Mouse (Mus musculus) intestine, postnatal 0 days (tissue): ENCODE data around the gene Cnpy1. TPM values are rescaled to one million over a fixed set of nuclear protein-coding genes. Genes with fewer than 3 reads are reported as not detected.

ENCODE experiments used
- ATAC-seq: fragments of 200-750 bp; cut with Nextera tagmentation; 2 replicates; pipeline ENCODE4 v1.8.0; 2017; ENCODE audit warnings: mild to moderate bottlenecking, moderate TSS enrichment, moderate library complexity
- H3K27ac ChIP-seq: fragments of 300-500 bp; sonication (generic); 2 replicates; pipeline ENCODE4 v1.5.1; 2014; ENCODE audit warnings: mild to moderate bottlenecking, low read depth, low read length, moderate library complexity
- H3K27me3 ChIP-seq: fragments of 300-500 bp; sonication (generic); replicated peaks from 2 replicates; pipeline ENCODE4 v1.6.1; 2014; ENCODE audit warnings: low read length, mixed read lengths; ENCODE audit not compliant: control insufficient read depth, insufficient read depth
- H3K36me3 ChIP-seq: fragments of 300-500 bp; sonication (generic); 2 replicates; pipeline ENCODE4 v1.6.1; 2014; ENCODE audit warnings: mild to moderate bottlenecking, moderate library complexity; ENCODE audit not compliant: control insufficient read depth, insufficient read depth
- H3K4me1 ChIP-seq: fragments of 300-500 bp; sonication (generic); replicated peaks from 2 replicates; pipeline ENCODE4 v1.6.1; 2014; ENCODE audit warnings: antibody characterized with exemption, low read length, mixed read lengths; ENCODE audit not compliant: control insufficient read depth, insufficient read depth
- H3K4me2 ChIP-seq: fragments of 300-500 bp; sonication (generic); replicated peaks from 2 replicates; pipeline ENCODE4 v1.6.1; 2014; ENCODE audit warnings: low read depth, mild to moderate bottlenecking, moderate library complexity
- H3K4me3 ChIP-seq: fragments of 300-500 bp; sonication (generic); 2 replicates; pipeline ENCODE4 v1.5.1; 2014; ENCODE audit warnings: low read depth, low read length
- H3K9ac ChIP-seq: fragments of 300-500 bp; sonication (generic); 2 replicates; pipeline ENCODE4 v1.6.1; 2014; ENCODE audit warnings: mild to moderate bottlenecking, low read depth, low read length
- H3K9me3 ChIP-seq: fragments of 300-500 bp; sonication (generic); 2 replicates; pipeline ENCODE4 v1.6.1; 2016; ENCODE audit warnings: mixed run types; ENCODE audit not compliant: control insufficient read depth
- CTCF ChIP-seq: sonication (generic); IDR thresholded peaks from 2 replicates; pipeline ENCODE4 v1.5.1; 2016; ENCODE audit warnings: low read depth, mild to moderate bottlenecking, control low read depth, antibody characterized with exemption, moderate library complexity
- whole genome bisulfite sequencing: fragments of 180-500 bp; shearing (Covaris S2); extraction: QIAGEN DNeasy Blood & Tissue Kit; methylation state at CpG from one replicate; pipeline ENCODE4 v1.1.7; 2014; 5-methylcytosine and 5-hydroxymethylcytosine counted together
- polyA plus RNA-seq: library from polyadenylated mRNA; unstranded; fragments of >200 nt; fragmentation: Nextera tagmentation; extraction: Ambion mirVana; gene quantifications from 2 replicates; pipeline ENCODE4 v1.2.1, GENCODE M21; 2015

Gene Cnpy1
- polyA plus RNA-seq, 1 experiment from 2014 or later: 1.2 TPM

- 49% methylated on average over 2 of the region's 2 CpGs for WGBS
- Histone ChIP-seq H3K36me3 (no peaks in the 10 kb centered on the region), H3K4me3 (no peak overlapping the region), H3K27me3 (peaks cover 65% of the 10 kb centered on the region), H3K9ac (no peak overlapping the region), H3K27ac (no peak overlapping the region), H3K9me3 (no peaks in the 10 kb centered on the region), H3K4me2 (no peak overlapping the region), H3K4me1 (no peaks in the 10 kb centered on the region)
- ATAC-seq: no peak
- no peak for TF ChIP-seq CTCF
These were observed 40.9 kb downstream of the Cnpy1 start for GRCm38 (mm10) chr5:28204678-28205077.

GRCm38 (mm10) chr5:28203086-28203485 lies 42.5 kb downstream of the Cnpy1 start:
- no peak for TF ChIP-seq CTCF
- no peaks in the 10 kb centered on the region for H3K4me1 ChIP-seq
- 70% methylated on average over 6 of the region's 6 CpGs for WGBS
- no peaks in the 10 kb centered on the region for H3K9me3 ChIP-seq
- no peak overlapping the region for H3K4me2 ChIP-seq
- H3K9ac ChIP-seq: no peak overlapping the region
- no peaks in the 10 kb centered on the region for H3K36me3 ChIP-seq
- H3K27ac ChIP-seq: no peak overlapping the region
- ATAC-seq: no peak
- no peak overlapping the region for H3K4me3 ChIP-seq
- peaks cover 52% of the 10 kb centered on the region for H3K27me3 ChIP-seq

DNA sequence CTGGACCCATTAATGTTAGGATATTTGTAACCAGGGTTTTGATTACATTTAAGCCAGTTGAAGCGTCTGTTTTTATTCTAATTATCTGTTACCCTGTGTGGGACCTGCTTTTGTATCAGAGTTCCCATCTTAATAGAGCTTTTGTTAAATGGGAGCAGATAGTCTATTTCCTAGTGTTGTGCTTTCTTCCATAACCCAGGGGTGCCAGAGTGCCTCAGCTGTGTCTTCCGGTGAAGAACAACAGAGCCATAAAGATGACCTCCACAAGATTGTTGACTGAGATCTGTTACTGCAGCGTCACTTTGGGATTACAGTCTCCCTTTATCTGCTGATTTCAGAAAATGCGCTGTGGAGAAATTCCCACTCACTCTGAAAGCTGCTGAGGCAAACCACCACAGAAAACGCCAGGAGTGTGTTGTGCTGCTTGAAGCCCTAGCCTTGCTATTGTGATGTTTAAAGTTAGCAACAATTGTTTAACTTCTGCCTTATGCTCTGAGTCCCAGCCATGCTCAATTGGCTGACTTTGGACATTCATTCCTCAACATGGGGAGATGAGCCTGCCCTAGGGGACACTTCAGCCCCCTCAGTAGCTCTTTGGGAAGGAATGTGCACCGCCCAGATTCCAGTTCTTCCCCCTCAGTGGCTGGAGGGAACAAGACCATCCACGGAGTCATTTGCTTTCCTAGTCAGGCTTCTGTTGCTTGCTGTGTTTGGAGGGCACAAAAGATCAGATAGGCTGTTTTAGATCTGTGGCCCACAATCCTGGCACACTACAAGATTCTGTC lies 46.3 kb downstream of the Cnpy1 start:
- no peak for ATAC-seq
- Histone ChIP-seq H3K27me3 (peaks cover 39% of the 10 kb centered on the region), H3K4me1 (no peaks in the 10 kb centered on the region), H3K27ac (no peak overlapping the region), H3K4me2 (no peak overlapping the region), H3K4me3 (no peak overlapping the region), H3K36me3 (no peaks in the 10 kb centered on the region), H3K9ac (no peak overlapping the region), H3K9me3 (no peaks in the 10 kb centered on the region)
- no peak for TF ChIP-seq CTCF
- WGBS: 36% methylated on average over 7 of the region's 7 CpGs

GRCm38 (mm10) chr5:28195473-28195872 lies 50.1 kb downstream of the Cnpy1 start:
- H3K9me3 ChIP-seq: no peaks in the 10 kb centered on the region
- no peaks in the 10 kb centered on the region for H3K36me3 ChIP-seq
- no peak overlapping the region for H3K4me2 ChIP-seq
- TF ChIP-seq CTCF: no peak
- no peak overlapping the region for H3K9ac ChIP-seq
- H3K27me3 ChIP-seq: peaks cover 23% of the 10 kb centered on the region
- WGBS: 40% methylated on average over 2 of the region's 2 CpGs
- no peak overlapping the region for H3K4me3 ChIP-seq
- no peaks in the 10 kb centered on the region for H3K4me1 ChIP-seq
- no peak overlapping the region for H3K27ac ChIP-seq
- no peak for ATAC-seq

- Histone ChIP-seq H3K9me3 (no peaks in the 10 kb centered on the region), H3K4me3 (no peak overlapping the region), H3K9ac (no peak overlapping the region), H3K4me2 (no peak overlapping the region), H3K36me3 (no peaks in the 10 kb centered on the region), H3K4me1 (no peaks in the 10 kb centered on the region), H3K27me3 (peaks cover 17% of the 10 kb centered on the region; the same call in 1 of the 2 replicates), H3K27ac (no peak overlapping the region)
- ATAC-seq: no peak
- TF ChIP-seq CTCF: no peak
- WGBS: 49% methylated on average over 4 of the region's 4 CpGs
These were observed 53.5 kb downstream of the Cnpy1 start for GRCm38 (mm10) chr5:28192099-28192454.

DNA sequence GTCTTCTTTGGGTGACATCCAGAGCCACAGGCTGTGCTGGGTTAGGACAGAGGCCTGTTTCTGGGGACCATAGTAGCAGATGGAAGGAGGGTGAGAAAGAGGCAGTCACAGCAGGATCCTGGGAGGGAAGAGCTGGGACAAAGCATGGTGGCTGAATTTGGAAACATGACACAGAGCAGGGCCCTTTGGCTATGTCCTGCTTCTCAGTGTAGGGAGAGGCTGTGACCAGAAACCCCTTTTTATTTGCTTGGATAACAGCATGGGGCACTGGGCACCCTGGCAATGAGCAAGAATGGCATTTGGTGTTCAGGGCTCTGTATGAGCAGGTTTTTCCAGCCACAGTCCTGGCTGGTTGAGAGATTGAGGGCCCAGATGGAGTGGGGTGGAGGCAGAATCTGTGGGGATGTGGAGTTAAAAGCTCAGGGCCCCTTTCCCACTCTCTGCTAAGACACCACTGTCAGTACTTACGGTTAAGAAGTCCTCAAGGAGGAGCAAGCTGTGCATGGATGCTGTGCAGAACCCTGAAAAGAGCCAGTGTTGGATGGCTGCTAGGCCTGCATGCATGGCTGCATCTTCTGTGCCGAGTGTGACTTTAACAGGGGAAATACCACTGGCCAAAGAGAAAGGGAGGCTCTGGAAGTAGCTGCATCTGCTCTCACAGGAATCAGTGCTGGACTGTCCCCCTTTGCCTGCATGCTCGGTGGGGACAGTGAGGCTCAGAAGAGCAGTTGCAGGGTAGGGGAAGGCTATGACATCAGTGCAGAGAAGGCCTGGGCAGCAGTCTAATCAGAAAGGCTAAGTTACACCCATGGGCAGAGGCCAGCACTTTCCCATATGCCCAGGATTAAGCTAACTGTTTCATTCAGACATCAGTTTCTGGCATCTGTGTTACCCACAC lies 54.2 kb downstream of the Cnpy1 start:
- Histone ChIP-seq H3K4me2 (no peak overlapping the region), H3K27me3 (0 out of 2 replicates have a peak, but pooled peaks cover 15% of the 10 kb centered on the region), H3K4me3 (no peak overlapping the region), H3K36me3 (no peaks in the 10 kb centered on the region), H3K9ac (no peak overlapping the region), H3K27ac (no peak overlapping the region), H3K4me1 (no peaks in the 10 kb centered on the region), H3K9me3 (no peaks in the 10 kb centered on the region)
- ATAC-seq: no peak
- 68% methylated on average over 3 of the region's 3 CpGs for WGBS
- TF ChIP-seq CTCF: no peak
